Mouse (Mus musculus) embryonic facial prominence, embryonic 11.5 days (tissue): Measurements from ENCODE around the gene Cdc7. TPM values are rescaled to one million over a fixed set of nuclear protein-coding genes. Genes with fewer than 3 reads are reported as not detected.

Source experiments
- ATAC-seq: fragments of 200-750 bp; cut with Nextera tagmentation; replicated peaks from 2 replicates; pipeline ENCODE4 v1.8.0; 2017; ENCODE audit warnings: low read depth; ENCODE audit not compliant: insufficient number of reproducible peaks, low FRiP score, low TSS enrichment
- DNase-seq: peaks from one replicate; pipeline ENCODE4 v3.0.0-alpha.2; 2015; ENCODE audit warnings: low spot score
- H3K27ac ChIP-seq: fragments of 300-500 bp; sonication (generic); replicated peaks from 2 replicates; pipeline ENCODE4 v1.5.1; 2014; ENCODE audit warnings: mild to moderate bottlenecking, low read depth, low read length, control low read depth
- H3K27me3 ChIP-seq: fragments of 300-500 bp; sonication (generic); 2 replicates; pipeline ENCODE4 v1.6.1; 2014; ENCODE audit warnings: mild to moderate bottlenecking, low read length, moderate library complexity, mixed read lengths; ENCODE audit not compliant: control insufficient read depth, insufficient read depth
- H3K36me3 ChIP-seq: fragments of 300-500 bp; sonication (generic); replicated peaks from 2 replicates; pipeline ENCODE4 v1.6.1; 2014; ENCODE audit warnings: low read depth, mild to moderate bottlenecking, low read length, moderate library complexity, mixed read lengths; ENCODE audit not compliant: control insufficient read depth, insufficient read depth
- H3K4me1 ChIP-seq: fragments of 300-500 bp; sonication (generic); 2 replicates; pipeline ENCODE4 v1.6.1; 2014; ENCODE audit warnings: low read length, mixed read lengths; ENCODE audit not compliant: control insufficient read depth, insufficient read depth
- H3K4me2 ChIP-seq: fragments of 300-500 bp; sonication (generic); 2 replicates; pipeline ENCODE4 v1.6.1; 2014; ENCODE audit warnings: low read depth, mild to moderate bottlenecking, control low read depth, low read length, moderate library complexity
- H3K4me3 ChIP-seq: fragments of 300-500 bp; sonication (generic); 2 replicates; pipeline ENCODE4 v1.5.1; 2014; ENCODE audit warnings: low read depth, low read length, control low read depth
- H3K9ac ChIP-seq: fragments of 300-500 bp; sonication (generic); replicated peaks from 2 replicates; pipeline ENCODE4 v1.6.1; 2014; ENCODE audit warnings: mild to moderate bottlenecking, control low read depth, low read length
- H3K9me3 ChIP-seq: fragments of 300-500 bp; sonication (generic); replicated peaks from 2 replicates; pipeline ENCODE4 v1.6.1; 2016; ENCODE audit warnings: mild to moderate bottlenecking, low read length, inconsistent platforms, mixed read lengths; ENCODE audit not compliant: control insufficient read depth
- WGBS: fragments of 180-500 bp; shearing (Covaris S2); extraction: QIAGEN DNeasy Blood & Tissue Kit; methylation state at CpG from one replicate; pipeline ENCODE4 v1.1.7; 2014; 5-methylcytosine and 5-hydroxymethylcytosine counted together
- polyA plus RNA-seq: library from polyadenylated mRNA; unstranded; fragments of >200 nt; fragmentation: Nextera tagmentation; extraction: Ambion mirVana; gene quantifications from 2 replicates; pipeline ENCODE4 v1.2.1, GENCODE M21; 2014

Gene Cdc7
- polyA plus RNA-seq, 1 experiment from 2014 or later = 70.4 TPM

GRCm38 (mm10) chr5:106995886-106996538, 31.9 kb downstream of the Cdc7 start:
- ATAC-seq (no peak; the same call in 1 of the 2 replicates), DNase-seq (peak; percentile 80)
- Histone ChIP-seq H3K4me3 (no peak overlapping the region), H3K9ac (no peak overlapping the region), H3K4me2 (no peak overlapping the region), H3K27ac (peak overlapping the region; percentile 59; the same call in 1 of the 2 replicates), H3K27me3 (no peaks in the 10 kb centered on the region), H3K36me3 (no peaks in the 10 kb centered on the region), H3K4me1 (peaks cover 3% of the 10 kb centered on the region; the same call in 1 of the 2 replicates), H3K9me3 (no peaks in the 10 kb centered on the region)
- 37% methylated on average over 5 of the region's 5 CpGs for WGBS

- H3K9me3 ChIP-seq = no peaks in the 10 kb centered on the region
- no peak overlapping the region for H3K9ac ChIP-seq
- WGBS = 40% methylated on average over 7 of the region's 7 CpGs
- H3K4me2 ChIP-seq = no peak overlapping the region
- peak overlapping the region; percentile 59; the same call in 1 of the 2 replicates for H3K27ac ChIP-seq
- H3K4me3 ChIP-seq = no peak overlapping the region
- H3K27me3 ChIP-seq = no peaks in the 10 kb centered on the region
- ATAC-seq = 0 out of 2 replicates have a peak, but pooled peaks have one; percentile 41
- H3K4me1 ChIP-seq = peaks cover 8% of the 10 kb centered on the region; the same call in 1 of the 2 replicates
- H3K36me3 ChIP-seq = no peaks in the 10 kb centered on the region
- DNase-seq = peak; percentile 80
Measured at GRCm38 (mm10) chr5:106996539-106997244, 32.6 kb downstream of the Cdc7 start.

GRCm38 (mm10) chr5:107001396-107002090, 37.4 kb downstream of the Cdc7 start:
- peaks cover 5% of the 10 kb centered on the region; the same call in 1 of the 2 replicates for H3K4me1 ChIP-seq
- H3K9me3 ChIP-seq = no peaks in the 10 kb centered on the region
- WGBS = 43% methylated on average over 11 of the region's 11 CpGs
- H3K4me3 ChIP-seq = no peak overlapping the region
- ATAC-seq = peak; percentile 77; the same call in 1 of the 2 replicates
- H3K27ac ChIP-seq = no peak overlapping the region; the same call in 1 of the 2 replicates
- DNase-seq = peak; percentile 51
- no peak overlapping the region for H3K4me2 ChIP-seq
- H3K36me3 ChIP-seq = no peaks in the 10 kb centered on the region
- H3K9ac ChIP-seq = no peak overlapping the region; the same call in 1 of the 2 replicates
- no peaks in the 10 kb centered on the region for H3K27me3 ChIP-seq

- Histone ChIP-seq H3K36me3 (no peaks in the 10 kb centered on the region), H3K27ac (no peak overlapping the region), H3K9ac (no peak overlapping the region), H3K4me2 (no peak overlapping the region), H3K9me3 (no peaks in the 10 kb centered on the region), H3K27me3 (no peaks in the 10 kb centered on the region), H3K4me3 (no peak overlapping the region), H3K4me1 (peaks cover 5% of the 10 kb centered on the region; the same call in 1 of the 2 replicates)
- DNase-seq = no peak
- 19% methylated on average over 5 of the region's 5 CpGs for WGBS
- peak; percentile 81; the same call in 1 of the 2 replicates for ATAC-seq
Measured at GRCm38 (mm10) chr5:107002091-107002416, 37.9 kb downstream of the Cdc7 start.

DNA sequence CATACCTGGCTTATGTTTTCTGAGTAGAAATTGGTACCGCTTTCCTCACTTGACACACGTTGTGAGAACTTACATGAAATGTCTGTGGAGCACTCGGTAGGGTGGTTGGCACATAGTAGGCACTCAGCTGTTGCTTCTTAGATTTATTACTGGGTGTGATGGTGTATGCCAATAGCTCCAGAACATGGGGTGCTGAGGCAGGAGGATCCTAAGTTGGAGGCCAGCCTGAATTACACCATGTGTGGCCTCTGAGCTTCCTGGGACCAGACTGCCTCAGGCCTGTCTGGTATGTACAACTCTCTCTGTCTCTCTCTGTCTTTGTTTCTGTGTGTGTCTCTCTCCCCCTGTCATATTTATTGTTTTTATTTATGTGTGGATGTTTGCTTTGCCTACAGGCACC, 45.6 kb downstream of the Cdc7 start:
- Histone ChIP-seq H3K4me2 (no peak overlapping the region), H3K27me3 (no peaks in the 10 kb centered on the region), H3K36me3 (no peaks in the 10 kb centered on the region), H3K9me3 (no peaks in the 10 kb centered on the region), H3K9ac (no peak overlapping the region), H3K27ac (no peak overlapping the region), H3K4me1 (peaks cover 4% of the 10 kb centered on the region), H3K4me3 (no peak overlapping the region)
- DNase-seq (no peak), ATAC-seq (no peak)
- WGBS = 92% methylated on average over 3 of the region's 3 CpGs

GRCm38 (mm10) chr5:107010300-107010699, 46.2 kb downstream of the Cdc7 start:
- no peaks in the 10 kb centered on the region for H3K9me3 ChIP-seq
- H3K4me1 ChIP-seq = peaks cover 4% of the 10 kb centered on the region
- ATAC-seq (no peak), DNase-seq (no peak)
- no peak overlapping the region for H3K27ac ChIP-seq
- no peak overlapping the region for H3K4me3 ChIP-seq
- 79% methylated on average over 3 of the region's 3 CpGs for WGBS
- no peak overlapping the region for H3K4me2 ChIP-seq
- H3K9ac ChIP-seq = no peak overlapping the region
- H3K36me3 ChIP-seq = no peaks in the 10 kb centered on the region
- no peaks in the 10 kb centered on the region for H3K27me3 ChIP-seq

DNA sequence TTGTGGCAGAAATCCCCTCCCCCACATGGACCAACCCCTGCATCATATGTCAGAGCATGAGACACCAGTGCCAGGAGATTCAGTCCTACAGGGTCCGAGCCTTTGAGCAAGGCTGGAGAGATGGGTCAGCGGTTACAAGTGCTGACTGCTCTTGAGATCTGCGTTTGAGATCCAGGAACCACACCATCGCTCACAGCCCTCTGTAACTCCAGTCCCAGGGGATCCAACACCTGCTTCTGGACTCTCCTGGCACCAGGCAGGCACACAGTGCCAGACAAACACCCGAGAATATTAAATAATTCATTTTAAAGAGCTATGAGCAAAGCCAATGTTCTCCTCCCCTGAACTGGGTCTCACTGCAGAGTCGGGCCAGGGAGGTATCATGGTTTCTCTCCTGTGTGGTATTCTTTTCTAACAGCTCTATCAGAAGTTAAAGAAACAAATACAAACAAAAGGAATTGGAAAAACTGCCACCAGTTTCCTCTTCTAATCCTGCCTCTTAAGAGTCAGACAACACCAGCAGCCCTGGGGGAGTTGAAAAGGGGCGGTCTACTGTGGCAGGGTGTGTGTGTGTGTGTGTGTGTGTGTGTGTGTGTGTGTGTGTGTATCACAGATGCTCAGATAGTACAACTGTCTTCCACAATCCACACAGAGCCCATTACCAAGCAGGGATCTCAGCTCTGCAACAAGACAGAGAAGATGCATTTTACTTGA, 47.4 kb downstream of the Cdc7 start:
- Histone ChIP-seq H3K27me3 (no peaks in the 10 kb centered on the region), H3K4me2 (no peak overlapping the region), H3K36me3 (no peaks in the 10 kb centered on the region), H3K4me1 (peaks cover 6% of the 10 kb centered on the region), H3K9me3 (no peaks in the 10 kb centered on the region), H3K9ac (no peak overlapping the region; the same call in 1 of the 2 replicates), H3K27ac (no peak overlapping the region), H3K4me3 (no peak overlapping the region)
- DNase-seq (no peak), ATAC-seq (peak; percentile 23; the same call in 1 of the 2 replicates)
- WGBS = 61% methylated on average over 7 of the region's 7 CpGs
